In the genomic region with DNA sequence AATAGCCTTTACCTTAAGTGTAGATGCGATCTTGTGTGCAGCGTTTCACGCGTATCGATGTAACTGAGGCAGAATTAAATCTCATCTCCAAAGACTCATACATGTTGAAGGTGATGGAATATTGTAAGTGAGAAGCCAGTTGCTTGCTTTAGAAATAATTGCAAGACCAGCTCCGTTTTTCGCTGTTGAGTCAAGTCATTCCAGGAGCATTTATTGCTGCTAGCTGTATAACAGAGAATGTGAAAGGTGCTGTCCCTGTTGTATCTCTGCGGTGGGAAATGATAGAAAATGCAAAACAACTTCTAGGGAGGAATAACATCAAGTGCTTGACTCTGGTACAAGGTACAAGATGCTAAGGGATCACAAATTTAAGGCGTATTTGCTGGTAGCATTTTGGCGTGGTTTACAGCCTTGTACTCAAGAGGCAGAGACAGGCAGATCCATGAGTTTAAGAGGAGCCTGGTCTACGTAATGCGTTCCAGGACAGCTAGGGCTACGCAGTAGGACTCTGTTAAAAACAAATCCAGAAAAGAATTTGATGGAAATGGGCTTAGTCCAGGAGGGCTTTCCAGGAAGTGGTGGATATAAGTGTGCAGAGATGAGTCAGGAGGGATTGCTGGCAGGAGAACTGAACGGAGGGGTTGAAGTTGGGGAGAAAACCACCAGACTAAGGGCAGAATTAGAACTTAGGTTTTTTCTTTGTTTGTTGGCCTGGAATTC, we compare ENCODE assay signal across 8 mouse cellular contexts. TPM values are rescaled to one million over a fixed set of nuclear protein-coding genes. Genes with fewer than 3 reads are reported as not detected.
A peak's percentile ranks its signal among the peaks of the same experiment; 100 is the strongest.
DNase-seq lines count a peak whose midpoint lies in the region; ATAC-seq lines count a peak whose summit lies in the region.

No protein-coding gene starts in this region.

- H3K27me3 ChIP-seq in kidney, embryonic 14.5 days (ENCODE audit: control insufficient read depth, insufficient read depth, low read length) = no peaks in the 10 kb centered on the region
- peaks cover 15% of the 10 kb centered on the region for H3K27me3 ChIP-seq in hindbrain, embryonic 13.5 days
- peaks cover 5% of the 10 kb centered on the region; the same call in 1 of the 2 replicates for H3K27me3 ChIP-seq in midbrain, embryonic 14.5 days (ENCODE audit: control insufficient read depth, insufficient read depth, low read length)

- H3K36me3 ChIP-seq in kidney, embryonic 14.5 days (ENCODE audit: control insufficient read depth, insufficient read depth, low read length) = no peaks in the 10 kb centered on the region
- H3K36me3 ChIP-seq in hindbrain, embryonic 13.5 days = no peaks in the 10 kb centered on the region
- H3K36me3 ChIP-seq in midbrain, embryonic 14.5 days (ENCODE audit: control insufficient read depth, insufficient read depth, low read length) = no peaks in the 10 kb centered on the region

- no peak for ATAC-seq in kidney, embryonic 14.5 days (ENCODE audit: low FRiP score, low TSS enrichment)
- no peak for ATAC-seq in hindbrain, embryonic 13.5 days (ENCODE audit: low FRiP score)
- ATAC-seq in midbrain, embryonic 14.5 days (ENCODE audit: low FRiP score, low TSS enrichment) = no peak

- no peak for DNase-seq in kidney, postnatal 10 days
- peak; percentile 68 for DNase-seq in NIH3T3 (ENCODE audit: low read depth)
- peak; percentile 15 for DNase-seq in midbrain, embryonic 14.5 days
- DNase-seq in thymus, postnatal 14 days = no peak
- DNase-seq in adrenal gland, postnatal 36 days = no peak
- no peak for DNase-seq in cerebellum, adult 18-20 months

- H3K9ac ChIP-seq in kidney, embryonic 14.5 days (ENCODE audit: low read depth, low read length) = peak overlapping the region; percentile 94; the same call in 1 of the 2 replicates
- peak overlapping the region; percentile 92 for H3K9ac ChIP-seq in hindbrain, embryonic 13.5 days
- peak overlapping the region; percentile 78; the same call in 1 of the 2 replicates for H3K9ac ChIP-seq in midbrain, embryonic 14.5 days (replicated peaks; ENCODE audit: low read length)

- H3K4me2 ChIP-seq in kidney, embryonic 14.5 days (replicated peaks; ENCODE audit: low read depth, low read length) = peak overlapping the region; percentile 75
- peak overlapping the region; percentile 88 for H3K4me2 ChIP-seq in hindbrain, embryonic 13.5 days
- H3K4me2 ChIP-seq in midbrain, embryonic 14.5 days (ENCODE audit: low read length) = peak overlapping the region; percentile 86

- WGBS in kidney, embryonic 14.5 days = 24% methylated on average over 14 of the region's 14 CpGs
- WGBS in hindbrain, embryonic 13.5 days = 43% methylated on average over 14 of the region's 14 CpGs
- 44% methylated on average over 14 of the region's 14 CpGs for WGBS in midbrain, embryonic 14.5 days

- H3K9me3 ChIP-seq in kidney, embryonic 14.5 days (ENCODE audit: control insufficient read depth, low read length) = no peaks in the 10 kb centered on the region
- H3K9me3 ChIP-seq in hindbrain, embryonic 13.5 days = no peaks in the 10 kb centered on the region
- H3K9me3 ChIP-seq in midbrain, embryonic 14.5 days (ENCODE audit: control insufficient read depth, low read length) = no peaks in the 10 kb centered on the region

- peak overlapping the region; percentile 65 for H3K4me3 ChIP-seq in kidney, embryonic 14.5 days (ENCODE audit: low read length)
- H3K4me3 ChIP-seq in hindbrain, embryonic 13.5 days = peak overlapping the region; percentile 91
- H3K4me3 ChIP-seq in midbrain, embryonic 14.5 days (replicated peaks; ENCODE audit: low read depth, low read length) = peak overlapping the region; percentile 80

- H3K27ac ChIP-seq in kidney, embryonic 14.5 days (ENCODE audit: low read depth, low read length) = no peak overlapping the region; the same call in 1 of the 2 replicates
- no peak overlapping the region for H3K27ac ChIP-seq in hindbrain, embryonic 13.5 days
- no peak overlapping the region for H3K27ac ChIP-seq in midbrain, embryonic 14.5 days (replicated peaks; ENCODE audit: low read depth, low read length)

- peaks cover 23% of the 10 kb centered on the region; the same call in 1 of the 2 replicates for H3K4me1 ChIP-seq in kidney, embryonic 14.5 days (ENCODE audit: control insufficient read depth, insufficient read depth, low read length)
- H3K4me1 ChIP-seq in hindbrain, embryonic 13.5 days (replicated peaks) = peaks cover 27% of the 10 kb centered on the region
- peaks cover 18% of the 10 kb centered on the region for H3K4me1 ChIP-seq in midbrain, embryonic 14.5 days (ENCODE audit: control insufficient read depth, insufficient read depth, low read length)

RNA-seq across cellular contexts. Expression of a gene that starts 1.7 kb away (rescaled TPM):
- 18.7 and 19.4 TPM in 2 replicates for polyA plus RNA-seq in kidney, embryonic 14.5 days (2014; fragmentation: Nextera tagmentation; extraction: Ambion mirVana)
- 5.9 and 7.9 TPM in 2 replicates for polyA plus RNA-seq in hindbrain, embryonic 13.5 days (2015; fragmentation: Nextera tagmentation; extraction: Ambion mirVana)
- polyA plus RNA-seq in midbrain, embryonic 14.5 days (2014; fragmentation: Nextera tagmentation; extraction: Ambion mirVana) = 3.5 and 3.9 TPM in 2 replicates
- total RNA-seq in adrenal gland, postnatal 36 days (2021) = 10 to 100 TPM; 28.8 to 39.5 TPM

RNA-seq across cellular contexts. Expression of a gene that starts 43.8 kb away (rescaled TPM):
- polyA plus RNA-seq in kidney, embryonic 14.5 days (2014; fragmentation: Nextera tagmentation; extraction: Ambion mirVana) = 72.7 and 92.6 TPM in 2 replicates
- 45.5 and 47.3 TPM in 2 replicates for polyA plus RNA-seq in hindbrain, embryonic 13.5 days (2015; fragmentation: Nextera tagmentation; extraction: Ambion mirVana)
- 39.8 and 44.8 TPM in 2 replicates for polyA plus RNA-seq in midbrain, embryonic 14.5 days (2014; fragmentation: Nextera tagmentation; extraction: Ambion mirVana)
- total RNA-seq in adrenal gland, postnatal 36 days (2021) = 10 to 100 TPM; 48.7 to 50.6 TPM

Comparison
In these comparisons a context has a peak if more than half of its experiments do, and no peak if none do; other contexts are left out.
1. DNase-seq: peak in NIH3T3 (single experiment) and midbrain, embryonic 14.5 days (single experiment); none in kidney, postnatal 10 days (single experiment), thymus, postnatal 14 days (single experiment), adrenal gland, postnatal 36 days (0 of 2) and cerebellum, adult 18-20 months (0 of 2).
2. Peak in every context shown above with its lines, with median percentiles within 50 percentile points of each other: H3K4me2 ChIP-seq, H3K4me3 ChIP-seq and H3K9ac ChIP-seq.